Mouse (Mus musculus) small intestine, adult 2 months (tissue): ENCODE results near the gene Cnmd. TPM values are rescaled to one million over a fixed set of nuclear protein-coding genes. Genes with fewer than 3 reads are reported as not detected.
A peak's percentile ranks its signal among the peaks of the same experiment; 100 is the strongest.

Experiments used
- H3K27ac ChIP-seq: fragments of 200-500 bp; 2 replicates; pipeline ENCODE4 v1.5.1; 2012; ENCODE audit warnings: low read depth, low read length, control low read depth, inconsistent platforms; ENCODE audit not compliant: insufficient read depth
- H3K27me3 ChIP-seq: fragments of 200-500 bp; 2 replicates; pipeline ENCODE4 v1.6.1; 2012; ENCODE audit warnings: mild to moderate bottlenecking, moderate library complexity, low read length, inconsistent platforms; ENCODE audit not compliant: control insufficient read depth, insufficient read depth
- H3K36me3 ChIP-seq: fragments of 200-500 bp; 2 replicates; pipeline ENCODE4 v1.6.1; 2012; ENCODE audit warnings: mild to moderate bottlenecking, low read length, control low read depth, inconsistent platforms; ENCODE audit not compliant: control insufficient read depth, insufficient read depth
- H3K4me1 ChIP-seq: fragments of 200-500 bp; 2 replicates; pipeline ENCODE4 v1.6.1; 2012; ENCODE audit warnings: low read length, inconsistent platforms, mixed read lengths; ENCODE audit not compliant: control insufficient read depth, insufficient read depth, insufficient read length
- H3K4me3 ChIP-seq: fragments of 200-500 bp; 2 replicates; pipeline ENCODE4 v1.5.1; 2012; ENCODE audit warnings: low read depth, mild to moderate bottlenecking, control low read depth, inconsistent platforms, low read length, moderate library complexity
- CTCF ChIP-seq: fragments of 200-500 bp; IDR thresholded peaks from 2 replicates; pipeline ENCODE4 v1.5.1; 2012; ENCODE audit warnings: low read depth, mild to moderate bottlenecking, control low read depth, inconsistent platforms, low read length, moderate library complexity, mixed read lengths; ENCODE audit not compliant: insufficient replicate concordance, insufficient read length; ENCODE audit errors: extremely low read depth
- POLR2A ChIP-seq: fragments of 200-500 bp; IDR thresholded peaks from 2 replicates; pipeline ENCODE4 v1.6.1; 2012; ENCODE audit warnings: low read depth, mild to moderate bottlenecking, control low read depth, inconsistent platforms, low read length, moderate library complexity
- WGBS: fragments of 180-500 bp; shearing (Covaris S2); methylation state at CpG from one replicate; pipeline ENCODE4 v1.1.7; 2018; 5-methylcytosine and 5-hydroxymethylcytosine counted together
- polyA plus RNA-seq: library from polyadenylated mRNA; depleted of rRNA; stranded (reverse); fragments of >200 nt; gene quantifications from 2 replicates; pipeline ENCODE4 v1.2.3, GENCODE M21; 2012; rRNA removed

Gene Cnmd
- polyA plus RNA-seq, result not detected in 2 replicates

- peak within 1 kb of the TSS; percentile 54 for H3K4me3 ChIP-seq
- H3K27ac ChIP-seq, result no peak within 1 kb of the TSS
- no peak for TF ChIP-seq CTCF
- TF ChIP-seq POLR2A, result no peak
- H3K4me1 ChIP-seq, result peaks cover 3% of the 10 kb centered on the region; the same call in 1 of the 2 replicates
- no peaks in the 10 kb centered on the region for H3K27me3 ChIP-seq
- WGBS, result 68% methylated on average over 4 of the region's 4 CpGs
- H3K36me3 ChIP-seq, result no peaks in the 10 kb centered on the region
Measured at GRCm38 (mm10) chr14:79662001-79662400, at the start of gene Cnmd. Gene Cnmd, minus strand, starts transcription at chr14:79662170.

- H3K27me3 ChIP-seq, result no peaks in the 10 kb centered on the region
- no peaks in the 10 kb centered on the region for H3K4me1 ChIP-seq
- no peak overlapping the region for H3K27ac ChIP-seq
- TF ChIP-seq CTCF (no peak), POLR2A (no peak)
- H3K36me3 ChIP-seq, result no peaks in the 10 kb centered on the region
- 77% methylated on average over 4 of the region's 4 CpGs for WGBS
- no peak overlapping the region for H3K4me3 ChIP-seq
Measured at GRCm38 (mm10) chr14:79711301-79711700, 49.3 kb upstream of the Cnmd start.

GRCm38 (mm10) chr14:79703523-79704172 lies 41.7 kb upstream of the Cnmd start:
- Histone ChIP-seq H3K27me3 (no peaks in the 10 kb centered on the region), H3K4me1 (no peaks in the 10 kb centered on the region), H3K4me3 (no peak overlapping the region), H3K27ac (no peak overlapping the region), H3K36me3 (no peaks in the 10 kb centered on the region)
- 81% methylated on average over 22 of the region's 22 CpGs for WGBS
- TF ChIP-seq POLR2A, result no peak
- TF ChIP-seq CTCF, result no peak

GRCm38 (mm10) chr14:79701606-79702005 lies 39.6 kb upstream of the Cnmd start:
- no peaks in the 10 kb centered on the region for H3K27me3 ChIP-seq
- H3K27ac ChIP-seq, result no peak overlapping the region
- H3K4me3 ChIP-seq, result no peak overlapping the region
- TF ChIP-seq CTCF (no peak), POLR2A (no peak)
- H3K36me3 ChIP-seq, result no peaks in the 10 kb centered on the region
- no peaks in the 10 kb centered on the region for H3K4me1 ChIP-seq
- WGBS, result 40% methylated on average over 5 of the region's 5 CpGs

GRCm38 (mm10) chr14:79701054-79701453 lies 39.1 kb upstream of the Cnmd start:
- no peaks in the 10 kb centered on the region for H3K36me3 ChIP-seq
- H3K27ac ChIP-seq, result no peak overlapping the region
- WGBS, result 51% methylated on average over 7 of the region's 7 CpGs
- no peaks in the 10 kb centered on the region for H3K27me3 ChIP-seq
- H3K4me1 ChIP-seq, result no peaks in the 10 kb centered on the region
- no peak for TF ChIP-seq CTCF
- TF ChIP-seq POLR2A, result no peak
- no peak overlapping the region for H3K4me3 ChIP-seq

- TF ChIP-seq CTCF (no peak), POLR2A (no peak)
- H3K4me3 ChIP-seq, result no peak overlapping the region
- H3K27me3 ChIP-seq, result no peaks in the 10 kb centered on the region
- H3K27ac ChIP-seq, result no peak overlapping the region
- no peaks in the 10 kb centered on the region for H3K4me1 ChIP-seq
- 63% methylated on average over 6 of the region's 6 CpGs for WGBS
- H3K36me3 ChIP-seq, result no peaks in the 10 kb centered on the region
Measured at GRCm38 (mm10) chr14:79699381-79699780, 37.4 kb upstream of the Cnmd start.

- Histone ChIP-seq H3K4me1 (no peaks in the 10 kb centered on the region), H3K4me3 (no peak overlapping the region), H3K27ac (no peak overlapping the region), H3K36me3 (no peaks in the 10 kb centered on the region), H3K27me3 (no peaks in the 10 kb centered on the region)
- TF ChIP-seq CTCF (no peak), POLR2A (no peak)
- WGBS, result 79% methylated on average over 7 of the region's 7 CpGs
Measured at GRCm38 (mm10) chr14:79690068-79690844, 28.3 kb upstream of the Cnmd start.
